Mouse (Mus musculus) heart, embryonic 13.5 days (tissue): ENCODE data around the gene Jmjd1c. TPM values are rescaled to one million over a fixed set of nuclear protein-coding genes. Genes with fewer than 3 reads are reported as not detected.

Experiments
- ATAC-seq: fragments of 200-750 bp; cut with Nextera tagmentation; 2 replicates; pipeline ENCODE4 v1.8.0; 2017; ENCODE audit warnings: moderate TSS enrichment; ENCODE audit not compliant: insufficient number of reproducible peaks, low FRiP score, low TSS enrichment; ENCODE audit errors: extremely low read depth
- H3K27ac ChIP-seq: fragments of 300-500 bp; sonication (generic); replicated peaks from 2 replicates; pipeline ENCODE4 v1.5.1; 2015; ENCODE audit warnings: moderate library complexity, mild to moderate bottlenecking, inconsistent platforms
- H3K27me3 ChIP-seq: fragments of 300-500 bp; sonication (generic); replicated peaks from 2 replicates; pipeline ENCODE4 v1.6.1; 2015; ENCODE audit warnings: mild to moderate bottlenecking, inconsistent platforms
- H3K36me3 ChIP-seq: fragments of 300-500 bp; sonication (generic); 2 replicates; pipeline ENCODE4 v1.6.1; 2015; ENCODE audit warnings: mild to moderate bottlenecking, inconsistent platforms
- H3K4me1 ChIP-seq: fragments of 300-500 bp; sonication (generic); 2 replicates; pipeline ENCODE4 v1.6.1; 2015; ENCODE audit warnings: inconsistent platforms
- H3K4me2 ChIP-seq: fragments of 300-500 bp; sonication (generic); 2 replicates; pipeline ENCODE4 v1.6.1; 2015; ENCODE audit warnings: inconsistent platforms, mild to moderate bottlenecking, moderate library complexity
- H3K4me3 ChIP-seq: fragments of 300-500 bp; sonication (generic); 2 replicates; pipeline ENCODE4 v1.5.1; 2015; ENCODE audit warnings: moderate library complexity, mild to moderate bottlenecking, inconsistent platforms
- H3K9ac ChIP-seq: fragments of 300-500 bp; sonication (generic); 2 replicates; pipeline ENCODE4 v1.6.1; 2015; ENCODE audit warnings: inconsistent platforms, mild to moderate bottlenecking, moderate library complexity
- H3K9me3 ChIP-seq: fragments of 300-500 bp; sonication (generic); 2 replicates; pipeline ENCODE4 v1.6.1; 2016; ENCODE audit warnings: inconsistent platforms
- WGBS: fragments of 180-500 bp; shearing (Covaris S2); methylation state at CpG from one replicate; pipeline ENCODE4 v1.1.7; 2015; ENCODE audit warnings: mixed read lengths; 5-methylcytosine and 5-hydroxymethylcytosine counted together
- polyA plus RNA-seq: library from polyadenylated mRNA; unstranded; fragments of >200 nt; fragmentation: Nextera tagmentation; extraction: Ambion mirVana; gene quantifications from 2 replicates; pipeline ENCODE4 v1.2.1, GENCODE M21; 2015

The Jmjd1c gene
- polyA plus RNA-seq, 1 experiment from 2014 or later, result 30.3 TPM

- H3K9me3 ChIP-seq, result no peaks in the 10 kb centered on the region
- WGBS, result 38% methylated on average over 8 of the region's 8 CpGs
- H3K27ac ChIP-seq, result no peak overlapping the region
- no peaks in the 10 kb centered on the region for H3K36me3 ChIP-seq
- H3K27me3 ChIP-seq, result no peaks in the 10 kb centered on the region
- ATAC-seq, result no peak
- no peak overlapping the region for H3K4me2 ChIP-seq
- H3K9ac ChIP-seq, result no peak overlapping the region
- peaks cover 22% of the 10 kb centered on the region for H3K4me1 ChIP-seq
- no peak overlapping the region for H3K4me3 ChIP-seq
Measured at GRCm38 (mm10) chr10:67291087-67291486, 195.2 kb downstream of the Jmjd1c start.

GRCm38 (mm10) chr10:67295331-67295730 lies 199.4 kb downstream of the Jmjd1c start:
- no peak overlapping the region for H3K9ac ChIP-seq
- no peaks in the 10 kb centered on the region for H3K36me3 ChIP-seq
- no peak overlapping the region for H3K4me2 ChIP-seq
- no peak overlapping the region for H3K27ac ChIP-seq
- no peaks in the 10 kb centered on the region for H3K27me3 ChIP-seq
- no peak overlapping the region for H3K4me3 ChIP-seq
- 57% methylated on average over 5 of the region's 5 CpGs for WGBS
- peaks cover 16% of the 10 kb centered on the region for H3K4me1 ChIP-seq
- ATAC-seq, result no peak
- H3K9me3 ChIP-seq, result no peaks in the 10 kb centered on the region

GRCm38 (mm10) chr10:67295938-67296466 lies 200.1 kb downstream of the Jmjd1c start:
- Histone ChIP-seq H3K27me3 (no peaks in the 10 kb centered on the region), H3K9ac (0 out of 2 replicates have a peak overlapping the region, but pooled peaks have one; percentile 4)
- ATAC-seq, result no peak

GRCm38 (mm10) chr10:67296482-67297152 lies 200.7 kb downstream of the Jmjd1c start:
- no peak for ATAC-seq
- Histone ChIP-seq H3K27me3 (no peaks in the 10 kb centered on the region), H3K9me3 (no peaks in the 10 kb centered on the region), H3K27ac (no peak overlapping the region), H3K4me3 (no peak overlapping the region), H3K9ac (no peak overlapping the region), H3K36me3 (no peaks in the 10 kb centered on the region), H3K4me1 (peaks cover 7% of the 10 kb centered on the region; the same call in 1 of the 2 replicates), H3K4me2 (no peak overlapping the region)
- 81% methylated on average over 8 of the region's 8 CpGs for WGBS

More at GRCm38 (mm10) chr10:67295938-67296466, 200.1 kb downstream of the Jmjd1c start:
- no peaks in the 10 kb centered on the region for H3K9me3 ChIP-seq
- no peak overlapping the region for H3K27ac ChIP-seq
- peaks cover 10% of the 10 kb centered on the region for H3K4me1 ChIP-seq
- no peaks in the 10 kb centered on the region for H3K36me3 ChIP-seq
- WGBS, result 41% methylated on average over 7 of the region's 7 CpGs
- H3K4me2 ChIP-seq, result no peak overlapping the region
- no peak overlapping the region for H3K4me3 ChIP-seq

- Histone ChIP-seq H3K4me2 (no peak overlapping the region), H3K27ac (no peak overlapping the region), H3K36me3 (no peaks in the 10 kb centered on the region), H3K4me1 (peaks cover 7% of the 10 kb centered on the region; the same call in 1 of the 2 replicates), H3K9ac (no peak overlapping the region), H3K27me3 (no peaks in the 10 kb centered on the region), H3K4me3 (no peak overlapping the region), H3K9me3 (no peaks in the 10 kb centered on the region)
- no peak for ATAC-seq
- WGBS, result 80% methylated on average over 17 of the region's 17 CpGs
Measured at GRCm38 (mm10) chr10:67297175-67297855, 201.4 kb downstream of the Jmjd1c start.

- Histone ChIP-seq H3K36me3 (no peaks in the 10 kb centered on the region), H3K4me3 (no peak overlapping the region), H3K9ac (no peak overlapping the region), H3K9me3 (no peaks in the 10 kb centered on the region), H3K4me1 (peaks cover 7% of the 10 kb centered on the region; the same call in 1 of the 2 replicates), H3K4me2 (no peak overlapping the region), H3K27ac (no peak overlapping the region), H3K27me3 (no peaks in the 10 kb centered on the region)
- WGBS, result 58% methylated on average over 5 of the region's 5 CpGs
- no peak for ATAC-seq
Measured at GRCm38 (mm10) chr10:67298856-67299255, 202.9 kb downstream of the Jmjd1c start.

GRCm38 (mm10) chr10:67299285-67299684 lies 203.4 kb downstream of the Jmjd1c start:
- no peak overlapping the region for H3K27ac ChIP-seq
- 71% methylated on average over 4 of the region's 4 CpGs for WGBS
- ATAC-seq, result no peak
- peaks cover 7% of the 10 kb centered on the region; the same call in 1 of the 2 replicates for H3K4me1 ChIP-seq
- no peaks in the 10 kb centered on the region for H3K27me3 ChIP-seq
- H3K9me3 ChIP-seq, result no peaks in the 10 kb centered on the region
- no peaks in the 10 kb centered on the region for H3K36me3 ChIP-seq
- H3K4me3 ChIP-seq, result no peak overlapping the region
- H3K9ac ChIP-seq, result no peak overlapping the region
- no peak overlapping the region for H3K4me2 ChIP-seq

GRCm38 (mm10) chr10:67301046-67301445 lies 205.1 kb downstream of the Jmjd1c start:
- no peak overlapping the region for H3K4me3 ChIP-seq
- no peak overlapping the region for H3K9ac ChIP-seq
- H3K36me3 ChIP-seq, result no peaks in the 10 kb centered on the region
- H3K27ac ChIP-seq, result no peak overlapping the region
- WGBS, result 85% methylated on average over 6 of the region's 6 CpGs
- H3K9me3 ChIP-seq, result no peaks in the 10 kb centered on the region
- H3K4me2 ChIP-seq, result no peak overlapping the region
- no peak for ATAC-seq
- no peaks in the 10 kb centered on the region for H3K27me3 ChIP-seq
- peaks cover 7% of the 10 kb centered on the region; the same call in 1 of the 2 replicates for H3K4me1 ChIP-seq

- WGBS, result 32% methylated on average over 2 of the region's 2 CpGs
- Histone ChIP-seq H3K36me3 (no peaks in the 10 kb centered on the region), H3K4me2 (no peak overlapping the region), H3K4me1 (peaks cover 5% of the 10 kb centered on the region; the same call in 1 of the 2 replicates), H3K9me3 (no peaks in the 10 kb centered on the region), H3K27me3 (no peaks in the 10 kb centered on the region), H3K4me3 (no peak overlapping the region), H3K9ac (no peak overlapping the region), H3K27ac (no peak overlapping the region)
- ATAC-seq, result no peak
Measured at GRCm38 (mm10) chr10:67302340-67302739, 206.4 kb downstream of the Jmjd1c start.
